Mouse (Mus musculus): ENCODE data around the gene Dusp10. TPM values are rescaled to one million over a fixed set of nuclear protein-coding genes. Genes with fewer than 3 reads are reported as not detected.

Gene Dusp10
- polyA plus RNA-seq, 1 experiment, result 14.6 TPM

DNA sequence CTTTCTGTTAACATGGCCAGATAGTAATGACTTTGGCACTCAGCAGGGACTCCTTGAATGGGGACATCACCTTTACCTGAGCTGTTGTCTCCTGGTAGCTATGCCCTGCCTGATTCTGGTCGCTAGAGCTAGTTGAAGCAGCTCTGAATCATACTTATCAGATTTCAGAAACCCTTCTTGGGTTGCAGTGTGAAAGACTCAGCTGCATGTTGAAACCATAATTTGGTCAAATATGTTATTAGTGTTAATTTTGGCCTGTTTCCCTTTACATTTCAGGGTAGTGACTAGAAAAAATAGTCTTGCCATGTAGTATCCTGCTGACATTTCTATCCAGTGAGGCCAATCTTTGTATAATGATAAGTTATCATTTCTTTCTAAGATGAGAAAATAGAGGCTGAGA is 38.2 kb downstream of the Dusp10 start:
- Histone ChIP-seq H3K27me3 (ENCODE audit: control insufficient read depth, insufficient read depth, insufficient read length) (no peaks in the 10 kb centered on the region), H3K4me3 (no peak overlapping the region), H3K4me2 (ENCODE audit: low read depth) (peak overlapping the region; percentile 81), H3ac (ENCODE audit: control insufficient read depth, insufficient read length) (no peak overlapping the region), H3K79me2 (ENCODE audit: control insufficient read depth, insufficient read depth) (peaks cover 77% of the 10 kb centered on the region), H3K36me3 (ENCODE audit: control insufficient read depth, insufficient read depth) (peaks cover 4% of the 10 kb centered on the region)
- no peak for TF ChIP-seq USF1 (IDR thresholded peaks at IDR 0.05; ENCODE audit: low read depth)
- TF ChIP-seq SRF (IDR thresholded peaks at IDR 0.05; ENCODE audit: control insufficient read depth, insufficient read length, low read depth), result no peak
- TF ChIP-seq MAX (IDR thresholded peaks at IDR 0.05; ENCODE audit: low read depth), result no peak
- TF ChIP-seq E2F4 (IDR thresholded peaks at IDR 0.05; ENCODE audit: insufficient read depth), result no peak
- TF ChIP-seq MYOD1 (IDR thresholded peaks at IDR 0.05; ENCODE audit: control insufficient read depth in 1 of 3, insufficient read length in 2 of 3, low read depth in 2 of 3), result no peak
- TF ChIP-seq TCF12 (IDR thresholded peaks at IDR 0.05; ENCODE audit: insufficient read depth, poor library complexity, severe bottlenecking), result no peak
- TF ChIP-seq POLR2AphosphoS2 (IDR thresholded peaks at IDR 0.05; ENCODE audit: insufficient read length, low read depth), result no peak
- TF ChIP-seq CEBPB (IDR thresholded peaks at IDR 0.05; ENCODE audit: insufficient read depth, poor library complexity, severe bottlenecking), result no peak
- no peak for TF ChIP-seq POLR2A (IDR thresholded peaks at IDR 0.05; ENCODE audit: insufficient read length, low read depth)
- TF ChIP-seq TCF3 (IDR thresholded peaks at IDR 0.05; ENCODE audit: insufficient read length, low read depth), result no peak
- TF ChIP-seq MYOG (IDR thresholded peaks at IDR 0.05; ENCODE audit: control insufficient read depth in 1 of 3, insufficient read depth in 1 of 3, insufficient read length in 2 of 3, low read depth in 2 of 3), result no peak
- no peak for TF ChIP-seq REST (IDR thresholded peaks at IDR 0.05; ENCODE audit: insufficient read depth, insufficient read length)

GRCm38 (mm10) chr1:184051824-184052223 is 38.7 kb downstream of the Dusp10 start:
- TF ChIP-seq TCF3 (IDR thresholded peaks at IDR 0.05; ENCODE audit: insufficient read length, low read depth), result no peak
- no peak for TF ChIP-seq REST (IDR thresholded peaks at IDR 0.05; ENCODE audit: insufficient read depth, insufficient read length)
- TF ChIP-seq MAX (IDR thresholded peaks at IDR 0.05; ENCODE audit: low read depth), result no peak
- TF ChIP-seq POLR2A (IDR thresholded peaks at IDR 0.05; ENCODE audit: insufficient read length, low read depth), result no peak
- no peak for TF ChIP-seq SRF (IDR thresholded peaks at IDR 0.05; ENCODE audit: control insufficient read depth, insufficient read length, low read depth)
- TF ChIP-seq CEBPB (IDR thresholded peaks at IDR 0.05; ENCODE audit: insufficient read depth, poor library complexity, severe bottlenecking), result no peak
- TF ChIP-seq USF1 (IDR thresholded peaks at IDR 0.05; ENCODE audit: low read depth), result no peak
- peak in 1 of 3 experiments; percentile 64 for TF ChIP-seq MYOG (IDR thresholded peaks at IDR 0.05; ENCODE audit: control insufficient read depth in 1 of 3, insufficient read depth in 1 of 3, insufficient read length in 2 of 3, low read depth in 2 of 3)
- TF ChIP-seq TCF12 (IDR thresholded peaks at IDR 0.05; ENCODE audit: insufficient read depth, poor library complexity, severe bottlenecking), result no peak
- no peak for TF ChIP-seq POLR2AphosphoS2 (IDR thresholded peaks at IDR 0.05; ENCODE audit: insufficient read length, low read depth)
- peak in 2 of 3 experiments; percentile 15 to 57 for TF ChIP-seq MYOD1 (IDR thresholded peaks at IDR 0.05; ENCODE audit: control insufficient read depth in 1 of 3, insufficient read length in 2 of 3, low read depth in 2 of 3)
- no peak for TF ChIP-seq E2F4 (IDR thresholded peaks at IDR 0.05; ENCODE audit: insufficient read depth)
- Histone ChIP-seq H3ac (ENCODE audit: control insufficient read depth, insufficient read length) (no peak overlapping the region), H3K27me3 (ENCODE audit: control insufficient read depth, insufficient read depth, insufficient read length) (no peaks in the 10 kb centered on the region), H3K4me2 (ENCODE audit: low read depth) (peak overlapping the region; percentile 81), H3K79me2 (ENCODE audit: control insufficient read depth, insufficient read depth) (peaks cover 77% of the 10 kb centered on the region), H3K36me3 (ENCODE audit: control insufficient read depth, insufficient read depth) (peaks cover 3% of the 10 kb centered on the region), H3K4me3 (no peak overlapping the region)

DNA sequence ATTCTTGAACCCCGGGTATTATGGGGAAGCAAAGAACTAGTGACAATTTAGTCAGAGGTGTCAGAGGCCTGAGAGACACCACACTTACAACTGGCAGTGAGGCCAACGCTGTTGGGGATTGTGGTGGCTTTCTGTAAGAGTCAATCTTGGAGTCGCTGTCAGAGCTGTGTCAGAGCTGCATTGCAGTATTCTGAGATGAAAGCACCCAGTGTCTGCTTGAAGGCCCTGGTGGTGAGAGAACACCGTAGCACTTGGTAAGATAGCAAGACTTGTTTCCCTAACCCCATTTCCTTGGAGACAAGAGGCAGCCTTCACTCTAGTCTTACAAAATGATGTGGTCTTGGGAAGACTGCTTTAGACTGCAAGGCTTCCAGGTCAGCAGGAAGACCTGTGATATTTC is 39.2 kb downstream of the Dusp10 start:
- H3K79me2 ChIP-seq (ENCODE audit: control insufficient read depth, insufficient read depth), result peaks cover 77% of the 10 kb centered on the region
- H3K36me3 ChIP-seq (ENCODE audit: control insufficient read depth, insufficient read depth), result no peaks in the 10 kb centered on the region
- H3K27me3 ChIP-seq (ENCODE audit: control insufficient read depth, insufficient read depth, insufficient read length), result no peaks in the 10 kb centered on the region
- TF ChIP-seq POLR2A (IDR thresholded peaks at IDR 0.05; ENCODE audit: insufficient read length, low read depth), result no peak
- TF ChIP-seq E2F4 (IDR thresholded peaks at IDR 0.05; ENCODE audit: insufficient read depth), result no peak
- TF ChIP-seq POLR2AphosphoS2 (IDR thresholded peaks at IDR 0.05; ENCODE audit: insufficient read length, low read depth), result no peak
- no peak for TF ChIP-seq MYOG (IDR thresholded peaks at IDR 0.05; ENCODE audit: control insufficient read depth in 1 of 3, insufficient read depth in 1 of 3, insufficient read length in 2 of 3, low read depth in 2 of 3)
- no peak for TF ChIP-seq CEBPB (IDR thresholded peaks at IDR 0.05; ENCODE audit: insufficient read depth, poor library complexity, severe bottlenecking)
- TF ChIP-seq MYOD1 (IDR thresholded peaks at IDR 0.05; ENCODE audit: control insufficient read depth in 1 of 3, insufficient read length in 2 of 3, low read depth in 2 of 3), result no peak
- no peak for TF ChIP-seq TCF12 (IDR thresholded peaks at IDR 0.05; ENCODE audit: insufficient read depth, poor library complexity, severe bottlenecking)
- TF ChIP-seq USF1 (IDR thresholded peaks at IDR 0.05; ENCODE audit: low read depth), result no peak
- TF ChIP-seq SRF (IDR thresholded peaks at IDR 0.05; ENCODE audit: control insufficient read depth, insufficient read length, low read depth), result no peak
- TF ChIP-seq REST (IDR thresholded peaks at IDR 0.05; ENCODE audit: insufficient read depth, insufficient read length), result no peak
- TF ChIP-seq TCF3 (IDR thresholded peaks at IDR 0.05; ENCODE audit: insufficient read length, low read depth), result no peak
- no peak for TF ChIP-seq MAX (IDR thresholded peaks at IDR 0.05; ENCODE audit: low read depth)
- peak overlapping the region; percentile 81 for H3K4me2 ChIP-seq (ENCODE audit: low read depth)
- H3ac ChIP-seq (ENCODE audit: control insufficient read depth, insufficient read length), result no peak overlapping the region
- no peak overlapping the region for H3K4me3 ChIP-seq

GRCm38 (mm10) chr1:184053141-184053540 is 40.0 kb downstream of the Dusp10 start:
- TF ChIP-seq CEBPB (IDR thresholded peaks at IDR 0.05; ENCODE audit: insufficient read depth, poor library complexity, severe bottlenecking) (no peak), E2F4 (IDR thresholded peaks at IDR 0.05; ENCODE audit: insufficient read depth) (no peak), MAX (IDR thresholded peaks at IDR 0.05; ENCODE audit: low read depth) (no peak), TCF12 (IDR thresholded peaks at IDR 0.05; ENCODE audit: insufficient read depth, poor library complexity, severe bottlenecking) (no peak)
- Histone ChIP-seq H3K4me3 (no peak overlapping the region), H3K36me3 (ENCODE audit: control insufficient read depth, insufficient read depth) (peaks cover 3% of the 10 kb centered on the region), H3K27me3 (ENCODE audit: control insufficient read depth, insufficient read depth, insufficient read length) (no peaks in the 10 kb centered on the region), H3ac (ENCODE audit: control insufficient read depth, insufficient read length) (no peak overlapping the region), H3K79me2 (ENCODE audit: control insufficient read depth, insufficient read depth) (peaks cover 77% of the 10 kb centered on the region), H3K4me2 (ENCODE audit: low read depth) (peak overlapping the region; percentile 19)

DNA sequence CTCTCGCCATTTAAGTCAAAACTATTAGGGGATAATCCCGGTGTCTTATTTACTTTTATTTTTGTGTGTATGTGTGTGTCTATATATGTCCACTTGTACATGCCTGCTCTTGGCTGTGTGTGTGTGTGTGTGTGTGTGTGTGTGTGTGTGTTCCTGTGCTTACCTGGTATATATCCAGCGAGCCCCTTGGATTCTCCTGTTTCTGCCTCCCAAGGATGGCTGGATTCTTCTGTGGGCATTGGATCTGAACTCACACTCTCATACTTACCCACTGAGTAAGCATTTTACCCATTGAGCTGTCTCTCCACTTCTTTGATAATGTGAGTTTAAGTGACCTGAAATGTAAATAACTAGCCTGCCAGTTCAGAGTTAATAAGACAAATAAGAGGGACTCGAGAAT is 40.6 kb downstream of the Dusp10 start:
- H3K36me3 ChIP-seq (ENCODE audit: control insufficient read depth, insufficient read depth), result peaks cover 5% of the 10 kb centered on the region
- H3K4me3 ChIP-seq, result no peak overlapping the region
- no peak overlapping the region for H3ac ChIP-seq (ENCODE audit: control insufficient read depth, insufficient read length)
- TF ChIP-seq E2F4 (IDR thresholded peaks at IDR 0.05; ENCODE audit: insufficient read depth) (no peak), CEBPB (IDR thresholded peaks at IDR 0.05; ENCODE audit: insufficient read depth, poor library complexity, severe bottlenecking) (no peak), MYOD1 (IDR thresholded peaks at IDR 0.05; ENCODE audit: control insufficient read depth in 1 of 3, insufficient read length in 2 of 3, low read depth in 2 of 3) (no peak), TCF12 (IDR thresholded peaks at IDR 0.05; ENCODE audit: insufficient read depth, poor library complexity, severe bottlenecking) (no peak), USF1 (IDR thresholded peaks at IDR 0.05; ENCODE audit: low read depth) (no peak), POLR2AphosphoS2 (IDR thresholded peaks at IDR 0.05; ENCODE audit: insufficient read length, low read depth) (no peak), MYOG (IDR thresholded peaks at IDR 0.05; ENCODE audit: control insufficient read depth in 1 of 3, insufficient read depth in 1 of 3, insufficient read length in 2 of 3, low read depth in 2 of 3) (no peak), MAX (IDR thresholded peaks at IDR 0.05; ENCODE audit: low read depth) (no peak)
- H3K4me2 ChIP-seq (ENCODE audit: low read depth), result no peak overlapping the region
- peaks cover 77% of the 10 kb centered on the region for H3K79me2 ChIP-seq (ENCODE audit: control insufficient read depth, insufficient read depth)
- H3K27me3 ChIP-seq (ENCODE audit: control insufficient read depth, insufficient read depth, insufficient read length), result no peaks in the 10 kb centered on the region

Measured in myocyte (in vitro differentiated cells).